Mouse (Mus musculus) G1E (cell line): ENCODE results near the gene Iqce. TPM values are rescaled to one million over a fixed set of nuclear protein-coding genes. Genes with fewer than 3 reads are reported as not detected.

Experiments used
- ATAC-seq: 2 replicates; pipeline ENCODE4 v1.8.0; 2016; ENCODE audit warnings: mild to moderate bottlenecking; ENCODE audit not compliant: insufficient number of reproducible peaks, poor library complexity, low FRiP score, severe bottlenecking; ENCODE audit errors: extremely low read depth
- DNase-seq: peaks from one replicate; pipeline ENCODE4 v3.0.0; 2012; ENCODE audit warnings: low spot score
- H3K27me3 ChIP-seq: 2 replicates; pipeline ENCODE4 v1.6.1; 2012; ENCODE audit warnings: mild to moderate bottlenecking, low read length, inconsistent platforms; ENCODE audit not compliant: insufficient read depth
- H3K36me3 ChIP-seq: replicated peaks from 2 replicates; pipeline ENCODE3; 2012; ENCODE audit warnings: mild to moderate bottlenecking, inconsistent platforms
- H3K4me1 ChIP-seq: 2 replicates; pipeline ENCODE4 v1.6.1; 2012; ENCODE audit warnings: low read depth, low read length, inconsistent platforms, mixed read lengths; ENCODE audit not compliant: insufficient read depth
- H3K4me3 ChIP-seq: 2 replicates; pipeline ENCODE4 v1.5.1; 2012; ENCODE audit warnings: low read depth, mild to moderate bottlenecking, inconsistent platforms, low read length, moderate library complexity, mixed read lengths
- H3K9me3 ChIP-seq: replicated peaks from 2 replicates; pipeline ENCODE4 v1.6.1; 2012; ENCODE audit warnings: inconsistent platforms
- CTCF ChIP-seq: IDR thresholded peaks from 2 replicates; pipeline ENCODE4 v1.5.1; 2012; ENCODE audit warnings: low read depth, low read length, inconsistent platforms, mixed read lengths
- GATA1 ChIP-seq: IDR thresholded peaks from 2 replicates; pipeline ENCODE4 v1.6.1; 2012; ENCODE audit warnings: borderline replicate concordance, low read length, inconsistent platforms, mixed read lengths
- GATA2 ChIP-seq: IDR thresholded peaks from 2 replicates; pipeline ENCODE4 v1.6.1; 2012; ENCODE audit warnings: low read depth, low read length, inconsistent platforms, borderline replicate concordance
- POLR2AphosphoS5 ChIP-seq: IDR thresholded peaks from 2 replicates; pipeline ENCODE4 v1.6.1; 2012; ENCODE audit warnings: low read depth, low read length, inconsistent platforms; ENCODE audit not compliant: insufficient replicate concordance
- TAL1 ChIP-seq: conservative IDR thresholded peaks from 2 replicates; pipeline ENCODE4 v1.6.1; 2012; ENCODE audit warnings: low read depth, low read length, inconsistent platforms, mixed read lengths
- polyA plus RNA-seq: library from polyadenylated mRNA; stranded (reverse); fragments of >175 nt; gene quantifications from 2 replicates; pipeline ENCODE4 v1.2.3, GENCODE M21; 2012
- total RNA-seq, 2 experiments: library from RNA; stranded (forward) in 1 of 2; stranded (reverse) in 1 of 2; fragments of 200-1000 nt in 1 of 2; fragments of >200 nt in 1 of 2; fragmentation: Nextera tagmentation in 1 of 2; gene quantifications; 2 replicates each; pipeline ENCODE4 v1.2.3; 2014 to 2017

The Iqce gene
- total and polyA plus RNA-seq, 3 experiments = 3.0 to 8.2 (median 6.3) TPM

DNA sequence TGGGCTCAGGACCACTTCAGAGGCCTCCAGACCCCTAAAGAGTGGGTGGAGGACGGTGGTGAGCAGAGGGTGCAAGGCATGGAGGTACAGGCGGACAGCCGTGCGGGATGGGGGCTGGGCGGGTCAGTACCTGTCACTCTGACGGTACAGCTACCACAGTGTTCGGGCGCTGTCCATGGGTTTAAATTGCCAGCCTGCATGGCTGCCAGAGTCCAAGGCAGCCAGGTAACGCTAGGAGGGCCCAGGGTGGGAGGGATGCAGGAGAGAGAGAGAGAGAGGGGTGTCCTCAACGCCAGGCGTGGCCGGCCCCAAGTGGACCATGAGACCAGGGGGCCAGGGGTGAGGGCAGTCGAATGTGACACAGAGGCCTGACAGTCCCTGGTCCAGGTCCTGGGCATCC, 77.2 kb downstream of the Iqce start:
- ATAC-seq = no peak
- Histone ChIP-seq H3K4me3 (no peak overlapping the region), H3K27me3 (peaks cover 18% of the 10 kb centered on the region; the same call in 1 of the 2 replicates), H3K36me3 (peaks cover 74% of the 10 kb centered on the region), H3K9me3 (no peaks in the 10 kb centered on the region), H3K4me1 (no peaks in the 10 kb centered on the region; the same call in 1 of the 2 replicates)
- TF ChIP-seq TAL1 (no peak), GATA2 (no peak), CTCF (no peak), GATA1 (no peak), POLR2AphosphoS5 (no peak)
- DNase-seq = no peak

DNA sequence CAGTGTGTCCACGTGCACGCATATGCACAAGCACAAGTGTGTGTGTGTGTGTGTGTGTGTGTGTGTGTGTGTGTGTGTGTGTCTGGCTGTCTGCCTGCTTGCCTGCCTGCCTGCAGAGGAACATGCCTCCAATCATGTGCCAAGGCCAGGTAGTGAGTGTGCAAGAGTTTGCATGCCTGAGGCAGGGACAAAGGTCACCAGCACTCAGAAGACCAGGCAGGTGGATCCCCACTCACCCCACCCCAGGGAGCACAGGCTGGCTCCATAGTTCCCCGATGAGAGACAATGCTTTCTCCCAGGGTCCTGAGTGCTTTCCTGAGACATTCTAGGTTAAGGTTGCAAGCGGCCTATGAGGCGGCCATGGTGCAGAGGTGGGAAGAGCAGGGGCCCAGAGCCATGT, 77.9 kb downstream of the Iqce start:
- ATAC-seq = no peak
- no peak overlapping the region for H3K4me3 ChIP-seq
- H3K27me3 ChIP-seq = peaks cover 18% of the 10 kb centered on the region; the same call in 1 of the 2 replicates
- H3K9me3 ChIP-seq = no peaks in the 10 kb centered on the region
- peaks cover 2% of the 10 kb centered on the region for H3K4me1 ChIP-seq
- DNase-seq = no peak
- TF ChIP-seq TAL1 (no peak), GATA1 (no peak), CTCF (no peak), POLR2AphosphoS5 (no peak)
- H3K36me3 ChIP-seq = peaks cover 70% of the 10 kb centered on the region

DNA sequence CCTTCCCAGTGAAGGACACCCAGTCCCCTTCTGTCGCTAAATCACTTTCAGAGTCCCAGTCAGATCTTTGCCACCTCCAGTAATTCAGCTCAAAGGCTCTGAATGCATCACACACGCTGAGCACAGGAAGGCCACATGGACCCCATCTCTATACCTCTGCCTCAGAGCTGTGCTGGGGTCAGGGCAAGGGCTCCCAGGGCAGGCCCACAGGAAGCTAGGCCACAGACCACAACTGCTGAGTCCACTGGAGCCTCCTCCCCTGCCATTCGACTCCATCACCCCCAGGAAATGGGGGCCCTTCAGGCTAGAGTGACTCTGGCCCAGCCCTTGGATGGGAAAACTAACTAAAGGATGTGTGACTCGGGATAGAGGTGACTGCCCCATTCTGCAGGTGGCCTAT, 78.4 kb downstream of the Iqce start:
- H3K27me3 ChIP-seq = peaks cover 18% of the 10 kb centered on the region; the same call in 1 of the 2 replicates
- H3K36me3 ChIP-seq = peaks cover 65% of the 10 kb centered on the region
- no peaks in the 10 kb centered on the region for H3K9me3 ChIP-seq
- peaks cover 3% of the 10 kb centered on the region; the same call in 1 of the 2 replicates for H3K4me1 ChIP-seq
- DNase-seq (no peak), ATAC-seq (no peak)
- H3K4me3 ChIP-seq = no peak overlapping the region
- TF ChIP-seq POLR2AphosphoS5 = no peak
- TF ChIP-seq GATA1 = no peak
- no peak for TF ChIP-seq CTCF
- TF ChIP-seq TAL1 = no peak
- TF ChIP-seq GATA2 = no peak

DNA sequence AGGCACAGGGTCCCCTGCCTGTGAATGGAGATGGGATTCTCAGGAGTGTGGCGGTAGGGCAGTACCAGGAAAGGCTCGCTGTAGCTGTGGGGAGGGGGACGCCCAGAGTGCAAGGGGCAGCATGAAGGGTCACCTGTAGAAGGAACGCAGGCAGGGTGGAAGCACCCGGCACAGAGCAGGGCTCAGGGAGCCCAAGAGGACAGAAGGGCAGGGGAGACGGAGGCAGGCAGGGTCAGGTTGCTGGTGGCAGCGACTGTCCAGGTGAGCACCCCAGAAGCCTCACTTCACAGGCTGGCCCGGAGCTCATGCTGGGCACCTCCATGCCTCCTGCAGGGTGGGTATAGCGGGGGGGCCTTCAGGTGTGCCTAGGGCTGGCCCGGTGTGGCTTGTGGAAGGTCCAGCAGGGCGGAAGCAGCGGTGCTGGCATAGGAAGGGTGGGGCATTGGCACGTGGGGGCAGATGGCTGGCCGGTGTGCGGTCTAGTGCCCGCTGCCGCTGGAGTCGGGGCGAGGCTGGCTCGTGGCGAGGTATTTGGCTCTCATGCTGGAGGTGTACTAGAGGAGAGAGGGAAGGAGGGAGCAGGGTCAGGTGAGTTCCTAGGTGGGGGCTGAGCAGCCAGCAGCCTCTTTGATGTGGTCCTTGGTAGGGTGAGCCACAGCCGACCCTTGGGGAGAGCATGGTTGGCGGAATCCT, 79.1 kb downstream of the Iqce start:
- peaks cover 59% of the 10 kb centered on the region for H3K36me3 ChIP-seq
- peaks cover 7% of the 10 kb centered on the region; the same call in 1 of the 2 replicates for H3K4me1 ChIP-seq
- no peak overlapping the region for H3K4me3 ChIP-seq
- DNase-seq (no peak), ATAC-seq (no peak)
- H3K9me3 ChIP-seq = no peaks in the 10 kb centered on the region
- peaks cover 18% of the 10 kb centered on the region; the same call in 1 of the 2 replicates for H3K27me3 ChIP-seq
- no peak for TF ChIP-seq GATA1
- TF ChIP-seq TAL1 = no peak
- no peak for TF ChIP-seq POLR2AphosphoS5
- no peak for TF ChIP-seq GATA2
- no peak for TF ChIP-seq CTCF

DNA sequence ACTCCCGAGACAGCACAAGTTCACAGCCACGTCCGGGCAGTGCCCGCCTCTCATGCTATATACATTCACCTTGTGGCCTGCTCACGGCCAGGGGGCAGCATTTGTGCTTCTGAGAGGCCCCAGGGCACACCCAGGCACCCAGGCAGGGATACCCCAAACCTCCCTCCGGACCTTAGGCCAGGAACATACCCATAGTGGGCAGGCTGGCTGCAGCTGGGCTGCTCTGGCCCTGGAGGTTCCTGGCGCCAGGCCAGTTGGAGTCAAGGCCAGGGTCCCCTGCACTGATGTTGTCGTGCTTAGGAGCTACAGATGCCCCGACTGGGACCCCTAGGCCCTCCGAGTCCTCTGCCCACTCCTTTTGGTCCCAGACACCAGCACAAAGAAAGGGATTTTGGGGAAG, 80.7 kb downstream of the Iqce start:
- H3K4me3 ChIP-seq = no peak overlapping the region
- no peaks in the 10 kb centered on the region for H3K9me3 ChIP-seq
- peaks cover 23% of the 10 kb centered on the region for H3K4me1 ChIP-seq
- ATAC-seq (no peak), DNase-seq (no peak)
- peaks cover 48% of the 10 kb centered on the region for H3K36me3 ChIP-seq
- no peak for TF ChIP-seq GATA1
- TF ChIP-seq POLR2AphosphoS5 = no peak
- TF ChIP-seq TAL1 = no peak
- TF ChIP-seq GATA2 = no peak
- TF ChIP-seq CTCF = no peak
- H3K27me3 ChIP-seq = peaks cover 18% of the 10 kb centered on the region; the same call in 1 of the 2 replicates

DNA sequence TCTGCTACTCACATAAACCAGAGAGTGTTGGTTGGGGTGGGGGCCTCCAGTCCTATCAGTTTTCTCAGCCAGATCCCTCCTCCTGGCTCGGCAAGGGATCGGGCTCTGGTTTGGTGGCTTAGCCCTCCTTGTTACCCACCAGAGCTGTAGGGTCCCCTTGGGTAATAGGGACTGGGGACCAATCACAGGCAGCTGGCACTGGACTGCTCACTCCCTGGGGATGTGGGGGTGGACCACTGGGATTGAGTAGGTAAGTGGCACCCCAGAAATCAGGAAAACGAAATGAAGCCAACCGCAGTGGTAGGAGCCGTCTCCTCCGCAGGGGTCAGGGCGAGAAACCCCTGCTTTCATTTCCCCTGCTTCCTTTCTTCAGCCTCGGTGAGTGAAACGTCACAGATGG, 81.1 kb downstream of the Iqce start:
- Histone ChIP-seq H3K4me3 (no peak overlapping the region), H3K9me3 (no peaks in the 10 kb centered on the region), H3K4me1 (peaks cover 28% of the 10 kb centered on the region), H3K27me3 (peaks cover 18% of the 10 kb centered on the region; the same call in 1 of the 2 replicates), H3K36me3 (peaks cover 48% of the 10 kb centered on the region)
- no peak for TF ChIP-seq GATA1
- DNase-seq = no peak
- no peak for ATAC-seq
